Mouse (Mus musculus): Measurements from ENCODE around the gene Asf1a. TPM values are rescaled to one million over a fixed set of nuclear protein-coding genes. Genes with fewer than 3 reads are reported as not detected.
"Not testable (repeated sequence)": the region's sequence is repeated elsewhere in the genome, so short reads cannot be mapped to it uniquely, and the experiment has no call there.

Gene Asf1a
- polyA plus RNA-seq, 2 experiments from 2014 or later = 6.8 to 10.4 TPM

GRCm38 (mm10) chr10:53650683-53651082, 54.1 kb downstream of the Asf1a start:
- peak; percentile 78 for ATAC-seq

GRCm38 (mm10) chr10:53654239-53654638, 57.7 kb downstream of the Asf1a start:
- not testable (repeated sequence) for ATAC-seq

Other genes with a start within 250 kb of the Asf1a start
- 1 to 10 TPM; 1.8 to 2.8 TPM for gene Cep85l, start 216.8 kb upstream of the Asf1a start, polyA plus RNA-seq (2017; shearing (Covaris generic))
- 1 to 10 TPM; 5.0 to 5.3 TPM for gene Mcm9, start 33.7 kb downstream of the Asf1a start, polyA plus RNA-seq (2017; shearing (Covaris generic))
- gene Fam184a, start 154.4 kb downstream of the Asf1a start, polyA plus RNA-seq (2017; shearing (Covaris generic)) = not detected

Data from CD4-positive, CD25-positive, alpha-beta regulatory T cell, adult 4 months (primary cell).